Mouse (Mus musculus) kidney, postnatal 25 days (tissue): ENCODE results near the gene Hoxd10.

Experiments used
- DNase-seq, 2 experiments: peaks; one replicate each; pipeline ENCODE4 v3.0.0; 2021; ENCODE audit warnings: mixed read lengths in 2 of 2

Hoxd10 gene

DNA sequence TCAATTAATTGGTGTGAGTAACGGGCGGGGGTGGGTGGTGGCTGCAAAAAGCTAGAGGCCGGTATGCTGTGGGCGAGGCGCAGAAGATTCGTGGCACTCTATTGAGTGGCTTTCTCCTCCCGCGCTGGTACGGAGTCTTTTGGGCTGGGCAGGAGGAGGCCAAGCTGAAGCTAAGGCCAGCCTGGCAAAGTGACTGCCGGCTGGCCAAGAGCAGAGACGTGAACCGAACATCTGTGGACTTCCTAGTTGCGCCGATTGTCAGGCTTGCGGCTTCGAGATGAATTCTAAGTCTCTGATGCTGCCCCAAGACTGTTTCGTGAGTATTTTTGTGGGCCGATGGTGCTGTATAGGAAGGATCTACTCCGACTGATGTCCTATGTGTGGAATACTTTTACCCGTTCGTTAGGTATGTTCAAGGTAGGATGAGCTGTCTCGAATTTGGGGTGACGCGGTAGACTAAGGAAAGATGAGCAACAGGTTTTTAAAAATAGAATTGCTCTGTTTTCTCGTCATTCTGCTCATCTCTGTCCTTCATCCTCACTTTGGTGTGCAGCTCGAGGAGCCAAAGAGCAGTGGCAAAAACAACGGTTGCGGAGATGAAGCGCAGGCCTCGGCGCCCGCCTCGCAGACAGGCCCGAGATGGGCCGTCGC is 24.4 kb upstream of the Hoxd10 start:
- DNase-seq, result peak in 1 of 2 experiments; percentile 44

DNA sequence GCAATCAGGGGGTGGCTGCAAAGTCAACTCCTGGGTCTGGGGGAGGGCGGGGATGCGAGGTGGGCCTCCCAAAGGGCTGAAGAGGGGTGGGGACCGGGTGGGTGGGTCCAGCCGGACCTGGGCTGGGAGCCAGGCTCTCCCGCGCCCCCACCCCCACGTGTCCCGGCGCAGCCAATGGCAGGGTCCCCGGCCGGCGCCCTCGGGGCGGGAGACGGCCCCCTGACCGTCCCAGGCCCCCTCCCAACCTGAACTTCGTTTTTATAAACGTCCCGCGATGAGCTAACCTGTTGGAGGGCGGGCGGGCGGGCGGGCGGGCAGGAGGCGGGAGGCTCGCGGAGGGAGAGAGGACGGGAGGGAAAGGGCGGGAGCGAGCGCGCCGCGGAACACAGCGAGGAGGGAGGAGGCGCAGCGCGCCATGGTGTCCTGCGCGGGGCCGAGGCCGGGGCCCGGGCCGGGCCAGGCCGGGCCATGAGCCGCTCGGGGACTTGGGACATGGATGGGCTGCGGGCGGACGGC is 23.8 kb upstream of the Hoxd10 start, which contains the start of gene Hoxd13:
Gene Hoxd13 (plus strand): TSS at position 469 of the 516 bp plus-strand sequence.
- no peak for DNase-seq

DNA sequence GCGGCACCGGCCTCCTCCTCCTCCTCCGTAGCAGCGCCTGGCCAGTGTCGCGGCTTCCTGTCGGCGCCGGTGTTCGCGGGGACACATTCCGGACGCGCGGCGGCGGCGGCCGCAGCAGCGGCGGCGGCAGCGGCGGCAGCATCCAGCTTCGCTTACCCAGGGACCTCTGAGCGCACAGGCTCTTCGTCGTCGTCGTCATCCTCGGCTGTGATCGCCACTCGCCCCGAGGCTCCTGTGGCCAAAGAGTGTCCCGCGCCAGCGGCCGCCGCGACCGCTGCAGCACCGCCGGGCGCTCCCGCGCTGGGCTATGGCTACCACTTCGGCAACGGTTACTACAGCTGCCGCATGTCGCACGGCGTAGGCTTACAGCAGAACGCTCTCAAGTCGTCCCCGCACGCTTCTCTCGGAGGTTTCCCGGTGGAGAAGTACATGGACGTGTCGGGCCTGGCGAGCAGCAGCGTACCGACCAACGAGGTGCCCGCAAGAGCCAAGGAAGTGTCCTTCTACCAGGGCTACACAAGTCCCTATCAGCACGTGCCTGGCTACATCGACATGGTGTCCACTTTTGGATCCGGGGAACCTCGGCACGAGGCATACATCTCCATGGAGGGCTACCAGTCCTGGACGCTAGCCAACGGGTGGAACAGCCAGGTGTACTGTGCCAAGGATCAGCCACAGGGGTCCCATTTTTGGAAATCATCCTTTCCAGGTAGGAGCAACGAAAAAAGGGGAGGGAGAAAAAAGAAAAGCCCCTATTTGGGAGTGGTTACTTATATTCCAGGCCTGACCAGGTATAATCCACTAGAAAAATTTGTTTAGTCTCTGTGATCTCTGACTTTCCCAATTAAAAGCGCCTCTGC is 23.1 kb upstream of the Hoxd10 start:
- DNase-seq, result peak in 1 of 2 experiments; percentile 17

DNA sequence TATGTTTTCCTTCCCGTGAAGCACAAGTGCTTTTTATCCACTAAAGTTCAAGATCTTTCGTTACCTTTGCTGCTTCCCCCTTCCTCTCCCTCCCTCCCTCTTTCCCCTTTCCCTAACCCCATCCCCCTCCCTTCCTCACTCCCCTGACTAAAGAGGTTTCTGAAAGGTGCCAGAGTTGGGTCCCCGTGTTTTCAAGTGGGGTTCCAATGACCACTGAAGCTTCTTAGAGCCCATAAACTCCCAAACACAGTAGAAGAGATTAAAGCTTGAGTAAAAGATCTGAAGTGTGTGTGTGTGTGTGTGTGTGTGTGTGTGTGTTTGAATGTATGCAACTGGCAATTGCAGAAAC is 22.5 kb upstream of the Hoxd10 start:
- no peak for DNase-seq

DNA sequence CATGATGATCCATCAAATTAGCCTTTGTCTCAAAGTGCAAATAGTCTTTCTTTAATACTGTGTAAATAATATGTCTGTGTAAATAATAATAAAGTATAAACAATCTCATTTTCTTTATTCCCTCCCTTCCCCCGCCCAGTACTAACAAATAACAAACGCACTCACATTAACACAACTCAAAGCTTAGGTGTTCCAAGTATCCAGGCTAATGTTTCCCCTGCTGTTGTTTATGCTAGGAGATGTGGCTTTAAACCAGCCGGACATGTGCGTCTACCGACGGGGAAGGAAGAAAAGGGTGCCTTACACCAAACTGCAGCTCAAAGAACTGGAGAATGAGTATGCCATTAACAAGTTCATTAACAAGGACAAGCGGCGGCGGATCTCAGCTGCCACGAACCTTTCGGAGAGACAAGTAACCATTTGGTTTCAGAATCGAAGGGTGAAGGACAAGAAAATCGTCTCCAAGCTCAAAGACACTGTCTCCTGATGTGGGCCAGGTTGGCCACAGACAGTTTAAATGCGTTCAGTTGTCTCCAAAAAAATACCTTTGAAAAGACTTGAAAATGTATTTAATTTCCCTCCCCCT is 22.0 kb upstream of the Hoxd10 start:
- no peak for DNase-seq

DNA sequence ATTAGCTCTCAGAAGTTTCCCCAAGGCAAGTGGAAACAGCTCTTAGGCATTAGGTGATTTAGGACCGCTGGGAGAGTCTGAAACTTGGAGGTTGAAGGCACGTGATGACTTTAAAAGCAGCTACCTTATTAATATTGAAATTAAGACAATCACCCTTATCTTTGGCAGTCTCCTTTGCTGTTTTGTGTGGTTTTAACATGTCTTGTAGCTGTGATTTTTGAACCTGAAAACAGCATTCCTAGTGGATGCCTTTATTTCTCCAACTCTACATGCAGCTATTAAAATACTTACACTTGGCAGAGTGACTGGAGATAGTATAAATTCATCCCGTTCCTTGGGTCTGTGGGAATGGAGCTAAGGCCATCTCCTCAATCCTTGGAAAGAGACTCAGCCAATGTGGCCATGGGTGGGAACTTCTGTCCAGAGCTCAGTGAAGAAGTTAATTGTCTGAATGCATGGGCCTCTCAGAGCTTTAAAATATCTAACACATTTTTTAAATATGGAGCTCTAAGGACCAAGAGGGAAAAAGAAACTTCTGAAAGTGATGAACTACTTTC is 21.0 kb upstream of the Hoxd10 start:
- DNase-seq, result no peak

DNA sequence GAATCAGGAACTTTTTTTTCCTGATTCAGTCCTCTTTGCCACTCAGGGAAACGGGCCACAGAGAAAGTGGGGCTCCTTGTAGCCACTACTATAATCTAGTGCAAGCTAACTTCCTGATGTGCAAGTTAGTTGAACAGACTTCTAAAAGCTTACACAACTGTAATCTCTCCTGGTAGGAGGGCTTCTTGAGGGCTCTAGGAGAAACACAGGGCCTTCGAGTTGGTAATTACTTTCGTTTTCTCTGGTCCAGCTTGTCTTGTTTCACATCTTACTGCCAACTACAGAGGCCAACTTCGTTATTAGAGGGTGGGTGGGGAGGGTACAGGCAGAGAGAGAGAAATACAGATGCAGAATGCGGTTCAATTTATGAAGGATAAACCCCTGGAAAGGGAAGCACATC is 19.9 kb upstream of the Hoxd10 start:
- DNase-seq, result no peak

DNA sequence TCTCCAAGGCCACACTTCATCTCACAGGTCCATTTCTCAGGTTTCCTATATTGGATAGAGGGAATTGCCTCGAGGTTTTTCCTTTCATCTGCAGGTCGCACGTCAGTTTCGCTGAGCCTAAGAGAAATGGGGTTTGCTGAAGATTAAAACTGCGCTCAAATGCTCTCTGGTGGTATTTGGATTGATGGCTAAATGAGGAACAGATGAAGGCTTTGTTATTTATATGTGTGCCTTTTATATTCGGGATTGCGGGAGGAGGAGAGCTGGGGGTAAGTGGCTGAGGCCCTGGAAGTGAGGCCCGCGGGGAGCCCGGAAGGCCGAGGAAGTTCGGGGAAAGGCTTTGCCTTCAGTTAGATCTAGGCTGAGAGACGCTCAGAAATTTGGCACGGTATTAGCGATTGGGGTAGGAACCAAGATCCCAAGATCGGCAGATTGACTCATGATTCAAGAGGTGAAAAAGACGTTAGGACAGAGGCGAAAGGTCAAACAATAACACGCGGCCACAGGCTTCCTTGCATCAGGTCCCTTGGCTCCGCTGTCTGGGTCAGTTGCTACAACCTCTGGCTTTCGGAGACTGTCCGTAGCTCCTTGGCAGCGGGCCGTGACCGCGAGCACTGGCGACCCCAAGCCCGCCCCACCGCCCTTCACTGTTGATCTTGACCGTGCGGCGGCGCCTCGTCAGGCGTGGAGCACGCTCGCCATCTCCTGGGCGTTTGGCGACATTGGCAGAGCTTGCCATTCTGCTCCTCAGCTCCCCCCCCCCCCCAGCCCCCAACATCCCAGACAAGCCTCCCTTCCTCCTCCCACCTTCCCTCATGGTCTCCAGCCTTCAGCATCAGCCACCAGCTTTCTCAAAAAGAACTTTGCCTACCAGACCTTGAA is 19.0 kb upstream of the Hoxd10 start:
- DNase-seq, result peak; percentile 65 to 74

DNA sequence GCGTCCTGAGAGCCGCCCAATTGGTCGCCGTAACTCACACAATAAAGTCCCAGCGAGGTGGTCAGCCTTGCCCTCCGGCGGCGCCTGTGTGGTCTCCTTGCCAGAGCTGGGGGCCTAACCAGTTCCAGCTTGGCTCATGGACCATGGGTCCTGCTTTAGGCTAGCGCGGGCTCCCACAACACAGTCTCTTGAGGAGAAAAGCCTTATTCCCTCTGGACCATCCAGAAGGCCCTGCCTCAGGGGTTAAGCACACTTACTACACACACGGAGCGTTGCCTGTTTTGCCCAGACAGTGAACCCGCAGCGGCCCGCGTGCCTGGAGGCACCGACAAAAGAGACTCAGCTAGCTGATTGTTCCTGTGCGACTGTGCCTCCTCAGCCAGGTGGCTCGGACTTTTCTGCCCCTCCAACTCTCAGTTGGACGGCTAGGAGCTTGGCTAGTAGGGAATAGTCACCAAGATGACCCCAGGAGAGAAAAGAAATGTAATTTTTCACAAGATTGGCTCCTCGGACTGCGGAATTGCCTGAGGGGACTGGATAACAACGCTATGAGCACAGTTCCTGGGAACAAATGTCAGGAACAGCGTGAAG is 17.8 kb upstream of the Hoxd10 start:
- no peak for DNase-seq

DNA sequence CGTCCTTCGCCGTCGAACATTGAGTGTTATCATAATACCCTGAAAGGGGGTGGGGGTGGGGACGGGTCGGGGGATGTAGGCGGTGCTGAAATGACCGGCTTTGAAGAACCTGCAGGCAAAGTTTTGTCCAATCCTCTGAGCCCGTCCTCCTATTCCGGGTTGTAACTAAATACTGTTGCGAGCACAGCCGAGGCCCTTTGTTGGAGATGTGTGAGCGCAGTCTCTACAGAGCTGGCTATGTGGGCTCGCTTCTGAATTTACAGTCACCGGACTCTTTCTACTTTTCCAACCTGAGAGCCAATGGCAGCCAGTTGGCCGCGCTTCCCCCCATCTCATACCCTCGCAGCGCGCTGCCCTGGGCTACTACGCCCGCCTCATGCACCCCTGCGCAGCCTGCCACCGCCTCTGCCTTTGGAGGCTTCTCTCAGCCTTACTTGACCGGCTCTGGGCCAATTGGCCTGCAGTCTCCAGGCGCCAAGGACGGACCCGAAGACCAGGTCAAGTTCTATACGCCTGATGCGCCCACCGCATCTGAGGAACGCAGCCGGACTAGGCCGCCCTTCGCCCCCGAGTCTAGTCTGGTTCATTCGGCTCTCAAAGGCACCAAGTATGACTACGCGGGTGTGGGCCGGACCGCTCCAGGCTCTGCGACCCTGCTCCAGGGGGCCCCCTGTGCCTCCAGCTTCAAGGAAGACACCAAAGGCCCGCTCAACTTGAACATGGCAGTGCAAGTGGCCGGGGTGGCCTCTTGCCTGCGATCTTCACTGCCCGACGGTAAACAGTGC is 16.7 kb upstream of the Hoxd10 start, which contains the start of gene Hoxd12:
Gene Hoxd12 (plus strand): TSS at position 133 of the 785 bp plus-strand sequence.
- DNase-seq, result no peak

DNA sequence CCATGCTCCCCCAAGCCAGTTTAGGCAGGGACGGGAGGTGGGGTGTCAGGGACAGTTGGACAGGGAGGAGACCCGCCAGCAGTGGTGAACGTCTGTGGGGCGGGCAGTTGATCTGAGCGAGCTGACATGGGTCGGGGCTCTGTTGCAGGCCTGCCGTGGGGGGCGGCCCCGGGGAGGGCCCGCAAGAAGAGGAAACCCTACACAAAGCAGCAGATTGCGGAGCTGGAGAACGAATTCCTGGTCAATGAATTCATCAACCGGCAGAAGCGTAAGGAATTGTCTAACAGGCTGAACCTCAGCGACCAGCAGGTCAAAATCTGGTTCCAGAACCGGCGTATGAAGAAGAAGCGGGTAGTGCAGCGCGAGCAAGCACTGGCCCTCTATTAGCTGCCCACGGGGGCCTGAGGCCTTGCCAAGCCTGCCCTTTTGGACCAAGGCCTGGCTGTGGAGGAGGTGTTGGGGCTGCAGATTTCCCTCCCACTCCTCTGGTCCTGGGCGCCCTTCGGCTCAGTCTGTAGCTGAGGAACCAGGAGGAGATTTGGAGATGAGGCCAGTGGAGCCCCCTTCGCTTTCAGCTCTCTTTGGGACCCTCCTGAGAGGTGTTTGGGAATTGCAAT is 15.9 kb upstream of the Hoxd10 start:
- no peak for DNase-seq

DNA sequence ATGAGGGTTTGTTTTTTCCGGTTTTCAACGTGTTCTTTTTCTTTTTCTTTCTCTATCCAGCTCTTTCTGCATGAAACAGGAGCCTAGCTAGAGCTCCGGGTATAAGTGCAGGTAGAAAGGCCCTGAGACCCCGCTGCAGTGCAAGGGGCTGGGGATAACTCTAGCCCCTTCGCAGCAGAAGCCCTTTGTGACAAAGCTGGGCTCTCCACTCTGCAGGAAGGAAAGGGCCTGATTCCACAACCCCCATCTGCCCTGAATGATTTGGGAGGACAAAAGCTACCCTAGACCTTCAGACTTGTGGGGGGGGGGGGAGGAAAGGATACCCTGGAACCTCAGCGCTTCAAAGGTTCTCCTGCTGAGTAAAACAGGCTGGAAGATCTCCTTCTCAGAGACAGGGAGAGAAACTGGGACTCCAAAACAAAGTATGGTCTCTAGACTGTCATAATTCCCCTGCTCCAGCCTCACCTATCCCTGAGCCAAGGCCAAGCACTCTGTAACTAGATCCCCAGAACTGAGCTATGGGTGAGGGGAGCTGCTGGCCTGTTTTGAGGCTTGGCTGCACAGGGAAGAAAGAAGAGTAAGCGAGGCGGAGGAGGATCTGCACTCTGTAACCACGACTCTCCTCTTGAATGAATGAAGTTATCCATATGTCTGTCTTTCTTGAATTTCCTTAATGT is 15.2 kb upstream of the Hoxd10 start:
- no peak for DNase-seq

DNA sequence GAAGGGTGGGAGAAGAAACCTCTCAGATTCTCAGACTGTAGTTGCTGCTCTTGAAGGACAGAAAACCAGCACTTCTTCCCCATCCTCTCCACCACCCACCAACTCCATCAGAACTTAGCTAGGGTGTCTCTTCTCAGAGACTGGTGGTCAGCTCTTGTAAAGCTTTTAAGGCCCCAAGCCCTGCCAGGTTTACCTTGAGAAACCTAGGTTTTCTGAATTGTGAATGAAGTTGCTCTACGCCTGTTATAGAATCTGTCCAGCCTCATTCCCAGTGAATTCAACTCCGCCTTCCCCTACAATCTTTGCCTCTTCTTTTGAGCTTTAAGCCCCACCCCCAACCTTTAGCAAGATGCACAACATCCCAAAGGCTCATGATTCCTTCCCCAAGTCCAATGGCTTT is 14.6 kb upstream of the Hoxd10 start:
- DNase-seq, result no peak

DNA sequence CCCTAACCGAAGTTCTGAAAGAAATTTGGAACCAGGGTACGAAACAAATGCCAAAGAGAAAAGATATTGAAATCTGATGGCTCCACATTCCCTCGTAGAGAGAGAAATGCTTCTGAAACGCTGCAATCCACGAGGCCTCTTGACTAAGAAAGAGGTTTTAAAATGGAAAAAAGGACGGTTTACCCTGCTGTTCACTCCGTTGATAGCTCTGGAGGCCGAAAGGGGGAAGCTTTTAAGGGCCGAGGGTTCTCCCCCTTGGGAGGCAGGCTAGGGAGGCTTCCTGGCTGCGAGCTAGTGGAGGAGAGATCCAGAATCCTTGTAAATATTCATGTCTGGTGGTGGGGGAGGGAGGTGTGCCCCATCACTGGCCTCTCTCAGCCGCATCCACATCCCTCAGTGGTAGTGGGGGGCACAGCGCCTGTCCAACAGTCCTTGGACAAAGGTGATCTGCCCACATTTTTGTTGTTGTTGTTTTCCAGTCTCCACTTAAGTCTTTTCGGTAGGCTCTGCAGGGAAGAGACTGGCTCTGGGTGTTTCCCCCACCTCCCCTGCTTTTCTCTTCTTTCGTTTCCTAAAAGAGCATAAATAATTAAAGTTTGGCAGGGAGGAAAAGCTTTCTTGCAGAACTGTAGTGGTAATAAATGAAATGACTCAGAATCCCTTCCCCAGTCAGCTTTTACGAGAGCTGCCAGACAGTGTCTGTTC is 12.7 kb upstream of the Hoxd10 start, which contains the start of gene Hoxd11:
Gene Hoxd11 (plus strand): TSS at position 667 of the 705 bp plus-strand sequence.
- no peak for DNase-seq

DNA sequence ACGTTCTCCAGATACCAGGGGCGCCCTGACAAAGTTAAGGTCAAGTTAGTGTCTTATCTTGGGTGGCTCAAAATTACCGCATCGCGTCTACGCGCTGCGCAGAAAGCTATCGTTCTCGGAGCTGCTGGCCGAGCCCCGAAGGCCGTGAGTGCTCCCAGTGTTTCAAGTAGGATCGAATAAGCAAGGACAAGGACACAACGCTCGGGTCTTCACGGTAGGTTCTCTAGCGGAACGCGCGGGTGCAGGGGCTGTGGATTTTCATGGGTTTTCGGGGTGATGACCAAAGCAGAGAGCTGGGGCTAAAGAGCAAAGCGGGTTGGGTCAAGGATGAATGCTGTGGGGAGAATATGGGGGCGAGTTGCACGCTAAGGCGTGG is 12.1 kb upstream of the Hoxd10 start:
- no peak for DNase-seq

DNA sequence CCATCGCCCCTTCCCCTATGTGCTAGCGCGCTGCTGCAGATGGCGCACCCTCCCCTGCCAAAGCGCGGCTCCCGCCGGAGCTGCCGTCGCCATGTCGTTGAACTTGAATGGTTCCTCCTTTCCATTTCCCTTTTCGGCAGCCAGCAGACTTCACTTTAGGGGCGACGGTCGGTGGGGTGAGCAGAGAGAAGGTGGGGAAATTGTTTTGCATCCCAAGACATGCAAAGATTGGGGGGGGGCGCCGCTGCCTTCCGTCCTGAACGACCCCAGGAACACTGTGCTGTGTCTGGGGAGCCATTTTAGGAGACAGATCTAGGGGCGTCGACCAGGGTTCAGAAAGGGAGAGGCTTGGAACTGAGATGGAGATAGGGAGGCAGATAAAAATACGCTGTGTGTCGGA is 11.7 kb upstream of the Hoxd10 start:
- DNase-seq, result no peak

DNA sequence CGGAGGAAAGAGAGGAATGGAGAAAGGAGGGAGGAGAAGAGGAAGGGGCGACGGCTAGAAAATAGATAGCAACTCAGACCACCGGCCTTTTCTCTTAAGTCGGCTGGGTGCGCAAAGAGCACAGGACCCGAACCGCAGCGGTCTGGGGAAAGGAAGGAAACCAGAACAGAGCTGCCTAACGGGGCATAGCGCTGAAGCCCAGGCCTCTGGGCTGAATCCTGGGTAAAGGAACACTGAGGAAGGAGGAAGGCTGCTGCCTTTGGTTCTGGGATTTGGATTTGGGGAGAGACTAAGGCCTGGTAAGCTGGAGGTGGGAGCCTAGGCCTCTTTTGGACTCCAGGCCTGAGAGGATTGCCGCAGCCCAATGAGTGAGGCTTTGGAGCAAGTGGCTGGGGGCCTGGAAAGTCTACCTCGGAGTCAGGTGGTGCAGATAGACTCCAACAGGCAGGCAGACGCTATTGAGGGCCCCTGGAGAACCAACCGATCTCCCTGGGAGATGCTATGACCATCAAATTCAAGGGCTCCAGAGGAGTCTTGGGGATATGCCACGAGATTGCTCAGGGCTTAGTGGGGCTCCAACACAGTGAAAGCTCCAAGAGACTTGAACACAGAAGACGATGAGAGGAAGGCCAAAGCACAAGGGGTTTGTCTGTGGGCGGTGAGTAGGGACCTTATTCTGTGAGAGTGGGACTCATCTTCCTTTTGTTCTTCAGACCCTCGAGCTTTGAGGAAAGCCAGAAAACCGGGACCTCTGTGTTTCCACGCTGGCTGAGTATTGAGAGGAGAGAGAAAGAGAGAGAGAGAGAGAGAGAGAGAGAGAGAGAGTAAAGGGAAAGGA is 10.9 kb upstream of the Hoxd10 start:
- DNase-seq, result no peak
